Mouse (Mus musculus) embryo, embryonic 11.5 days (tissue): Measurements from ENCODE around the gene Pmepa1.

Experiments
- DNase-seq: peaks from one replicate; pipeline ENCODE4 v3.0.0-alpha.2; 2012; ENCODE audit warnings: low read depth, low spot score

Pmepa1 gene

GRCm38 (mm10) chr2:173276859-173277258 lies 526 bp upstream of the Pmepa1 start:
- DNase-seq = no peak

- DNase-seq = no peak
Measured at GRCm38 (mm10) chr2:173275343-173276201, 761 bp downstream of the Pmepa1 start.

GRCm38 (mm10) chr2:173274428-173275342 lies 1.6 kb downstream of the Pmepa1 start:
- no peak for DNase-seq

GRCm38 (mm10) chr2:173273885-173274284 lies 2.4 kb downstream of the Pmepa1 start:
- DNase-seq = no peak

- no peak for DNase-seq
Measured at GRCm38 (mm10) chr2:173272354-173272900, 3.9 kb downstream of the Pmepa1 start.

GRCm38 (mm10) chr2:173271541-173271940 lies 4.8 kb downstream of the Pmepa1 start:
- no peak for DNase-seq

GRCm38 (mm10) chr2:173270601-173271248 lies 5.6 kb downstream of the Pmepa1 start:
- no peak for DNase-seq

- no peak for DNase-seq
Measured at GRCm38 (mm10) chr2:173270196-173270595, 6.1 kb downstream of the Pmepa1 start.

GRCm38 (mm10) chr2:173267562-173267961 lies 8.8 kb downstream of the Pmepa1 start:
- DNase-seq = no peak

GRCm38 (mm10) chr2:173266349-173267112 lies 9.8 kb downstream of the Pmepa1 start:
- no peak for DNase-seq

- no peak for DNase-seq
Measured at GRCm38 (mm10) chr2:173265468-173266265, 10.7 kb downstream of the Pmepa1 start.

- DNase-seq = no peak
Measured at GRCm38 (mm10) chr2:173264467-173265128, 11.7 kb downstream of the Pmepa1 start.

GRCm38 (mm10) chr2:173263636-173264330 lies 12.6 kb downstream of the Pmepa1 start:
- DNase-seq = no peak

GRCm38 (mm10) chr2:173261497-173261896 lies 14.8 kb downstream of the Pmepa1 start:
- no peak for DNase-seq

- no peak for DNase-seq
Measured at GRCm38 (mm10) chr2:173258459-173259091, 17.8 kb downstream of the Pmepa1 start.

- no peak for DNase-seq
Measured at GRCm38 (mm10) chr2:173257610-173258009, 18.7 kb downstream of the Pmepa1 start.

GRCm38 (mm10) chr2:173256552-173256949 lies 19.8 kb downstream of the Pmepa1 start:
- DNase-seq = no peak

- DNase-seq = no peak
Measured at GRCm38 (mm10) chr2:173255810-173256551, 20.4 kb downstream of the Pmepa1 start.
